Mouse (Mus musculus) forebrain, embryonic 10.5 days (tissue): ENCODE measurements around the gene Tcf19. TPM values are rescaled to one million over a fixed set of nuclear protein-coding genes. Genes with fewer than 3 reads are reported as not detected.
A peak's percentile ranks its signal among the peaks of the same experiment; 100 is the strongest.
"Not testable (repeated sequence)": the region's sequence is repeated elsewhere in the genome, so short reads cannot be mapped to it uniquely, and the experiment has no call there.

Experiments used
- DNase-seq: peaks from one replicate; pipeline ENCODE4 v3.0.0-alpha.2; 2017; ENCODE audit warnings: low spot score; ENCODE audit errors: extremely low spot score
- H3K27ac ChIP-seq: fragments of 300-500 bp; sonication (generic); 2 replicates; pipeline ENCODE4 v1.5.1; 2016; ENCODE audit warnings: mild to moderate bottlenecking
- H3K27me3 ChIP-seq: fragments of 300-500 bp; sonication (generic); 2 replicates; pipeline ENCODE4 v1.6.1; 2016; ENCODE audit warnings: mild to moderate bottlenecking; ENCODE audit not compliant: poor library complexity, severe bottlenecking
- H3K36me3 ChIP-seq: fragments of 300-500 bp; sonication (generic); replicated peaks from 2 replicates; pipeline ENCODE4 v1.6.1; 2016; ENCODE audit warnings: mild to moderate bottlenecking, moderate library complexity
- H3K4me1 ChIP-seq: fragments of 300-500 bp; sonication (generic); 2 replicates; pipeline ENCODE4 v1.6.1; 2016
- H3K4me3 ChIP-seq: fragments of 300-500 bp; sonication (generic); 2 replicates; pipeline ENCODE4 v1.5.1; 2016; ENCODE audit warnings: mild to moderate bottlenecking, moderate library complexity
- H3K9me3 ChIP-seq: fragments of 300-500 bp; sonication (generic); 2 replicates; pipeline ENCODE4 v1.6.1; 2016; ENCODE audit warnings: mild to moderate bottlenecking, moderate library complexity
- WGBS: fragments of 180-500 bp; shearing (Covaris S2); methylation state at CpG from one replicate; pipeline ENCODE4 v1.1.7; 2016; 5-methylcytosine and 5-hydroxymethylcytosine counted together
- polyA plus RNA-seq: library from polyadenylated mRNA; unstranded; fragments of >200 nt; fragmentation: Nextera tagmentation; extraction: Ambion mirVana; gene quantifications from 2 replicates; pipeline ENCODE4 v1.2.1, GENCODE M21; 2016

Tcf19 gene
- polyA plus RNA-seq, 1 experiment from 2014 or later: 57.1 TPM

DNA sequence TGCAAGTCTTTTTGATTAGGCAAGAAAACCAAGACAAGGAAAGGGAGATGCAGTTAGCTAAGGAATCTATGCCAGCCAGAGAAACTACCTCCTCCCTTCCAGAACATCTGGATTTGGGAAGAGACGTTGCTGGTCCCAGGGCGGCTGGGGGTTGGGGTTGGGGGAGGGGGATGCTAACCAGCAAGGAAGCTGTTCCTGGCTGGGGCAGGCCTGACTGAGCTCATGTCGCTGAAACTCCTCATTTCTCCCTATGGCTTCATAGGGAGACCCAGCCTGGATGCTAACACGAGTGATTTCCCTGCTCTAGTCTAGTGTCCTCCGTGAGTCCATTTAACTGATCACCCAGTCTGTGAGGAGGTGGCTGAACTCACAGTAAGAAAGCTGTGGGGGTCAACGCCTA is 14.4 kb downstream of the Tcf19 start:
- Histone ChIP-seq H3K27me3 (peaks cover 53% of the 10 kb centered on the region), H3K27ac (peak overlapping the region; percentile 51; the same call in 1 of the 2 replicates), H3K36me3 (no peaks in the 10 kb centered on the region), H3K4me3 (no peak overlapping the region), H3K4me1 (peaks cover 30% of the 10 kb centered on the region), H3K9me3 (0 out of 2 replicates have a peak, but pooled peaks cover 3% of the 10 kb centered on the region)
- 3% methylated on average over 6 of the region's 6 CpGs for WGBS
- DNase-seq: no peak

DNA sequence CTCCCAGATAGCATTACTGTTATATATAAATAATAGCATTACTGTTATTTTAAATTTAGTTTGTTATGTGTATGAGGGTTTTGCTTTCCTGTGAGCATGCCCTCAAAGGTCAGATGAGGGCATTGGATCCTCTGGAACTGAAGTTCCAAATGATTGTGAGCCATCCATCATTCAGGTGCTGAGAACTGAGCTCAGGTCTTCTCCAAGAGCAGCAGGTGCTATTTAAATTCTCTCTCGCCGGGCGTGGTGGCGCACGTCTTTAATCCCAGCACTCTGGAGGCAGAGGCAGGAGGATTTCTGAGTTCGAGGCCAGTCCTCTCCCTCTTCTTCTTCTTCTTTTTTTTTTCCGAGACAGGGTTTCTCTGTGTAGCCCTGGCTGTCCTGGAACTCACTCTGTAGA is 19.5 kb downstream of the Tcf19 start:
- Histone ChIP-seq H3K36me3 (no peaks in the 10 kb centered on the region), H3K27ac (no peak overlapping the region), H3K4me1 (peaks cover 3% of the 10 kb centered on the region), H3K27me3 (peaks cover 4% of the 10 kb centered on the region; the same call in 1 of the 2 replicates), H3K4me3 (no peak overlapping the region), H3K9me3 (no peaks in the 10 kb centered on the region)
- 93% methylated on average over 7 of the region's 7 CpGs for WGBS
- DNase-seq: no peak

DNA sequence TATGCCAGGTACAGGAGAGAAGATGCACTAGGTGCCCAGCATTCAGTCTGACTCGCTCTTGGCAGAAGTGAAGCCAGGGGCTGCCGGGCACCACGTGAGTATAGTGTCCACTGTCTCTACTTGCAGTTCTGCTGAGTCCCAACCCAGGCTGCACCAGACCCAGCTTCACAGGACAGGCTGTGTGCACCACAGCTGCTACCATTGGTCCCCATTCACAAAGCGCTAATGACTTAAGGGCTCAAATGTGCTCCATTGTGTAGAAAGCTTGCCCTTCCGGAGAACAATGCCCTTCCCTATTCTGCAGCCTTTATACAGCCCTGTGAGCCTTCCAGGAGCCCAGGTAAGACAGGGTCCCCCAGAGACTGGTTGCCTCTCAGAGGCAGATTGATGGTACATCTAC is 26.3 kb downstream of the Tcf19 start:
- Histone ChIP-seq H3K27ac (no peak overlapping the region), H3K27me3 (no peaks in the 10 kb centered on the region), H3K4me3 (no peak overlapping the region), H3K4me1 (peaks cover 10% of the 10 kb centered on the region), H3K9me3 (no peaks in the 10 kb centered on the region), H3K36me3 (no peaks in the 10 kb centered on the region)
- 53% methylated on average over 5 of the region's 5 CpGs for WGBS
- no peak for DNase-seq

DNA sequence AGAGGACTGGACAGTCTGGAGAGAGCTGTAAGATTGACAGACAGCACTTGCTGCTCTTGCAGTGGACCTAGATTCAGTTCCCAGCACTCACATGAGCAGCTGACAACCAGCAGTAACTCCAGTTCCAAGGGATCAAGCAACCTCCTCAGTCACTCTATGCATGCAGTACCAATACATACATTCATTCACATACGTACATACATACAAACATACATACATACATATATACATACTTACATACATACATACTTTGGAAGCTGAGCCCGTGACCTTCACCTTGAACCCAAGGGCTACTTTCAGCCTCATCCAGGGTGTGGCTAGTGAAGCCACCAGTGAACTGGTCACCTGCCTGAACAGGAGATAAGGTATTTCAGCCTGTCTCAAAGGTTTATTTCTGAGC is 28.6 kb downstream of the Tcf19 start:
- Histone ChIP-seq H3K4me3 (no peak overlapping the region), H3K4me1 (peaks cover 10% of the 10 kb centered on the region), H3K27ac (no peak overlapping the region), H3K27me3 (no peaks in the 10 kb centered on the region), H3K9me3 (no peaks in the 10 kb centered on the region), H3K36me3 (no peaks in the 10 kb centered on the region)
- DNase-seq: no peak
- 93% methylated on average over 2 of the region's 2 CpGs for WGBS

DNA sequence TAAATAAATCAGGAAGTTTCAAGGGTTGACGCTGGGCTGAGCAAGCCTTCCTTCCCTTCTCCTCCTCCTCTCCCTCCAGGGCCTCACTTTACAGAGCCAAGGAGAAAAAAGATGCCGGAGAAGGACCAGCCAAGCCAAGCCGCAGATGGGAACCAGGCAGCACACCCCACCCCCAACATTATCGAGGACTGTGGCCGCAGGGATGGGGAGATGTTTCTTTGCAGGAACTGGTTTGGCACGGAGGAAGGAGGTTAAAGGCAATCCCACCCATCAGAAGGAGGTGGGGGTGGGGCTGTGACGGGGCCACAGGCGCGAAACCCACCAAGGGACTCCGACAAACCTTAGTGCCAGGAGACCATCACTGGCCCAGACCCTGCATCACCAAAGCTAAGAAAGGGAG is 29.9 kb downstream of the Tcf19 start:
- H3K27ac ChIP-seq: no peak overlapping the region
- H3K36me3 ChIP-seq: no peaks in the 10 kb centered on the region
- H3K9me3 ChIP-seq: no peaks in the 10 kb centered on the region
- H3K27me3 ChIP-seq: no peaks in the 10 kb centered on the region
- H3K4me1 ChIP-seq: peaks cover 10% of the 10 kb centered on the region
- no peak for DNase-seq
- 75% methylated on average over 10 of the region's 10 CpGs for WGBS
- no peak overlapping the region for H3K4me3 ChIP-seq

DNA sequence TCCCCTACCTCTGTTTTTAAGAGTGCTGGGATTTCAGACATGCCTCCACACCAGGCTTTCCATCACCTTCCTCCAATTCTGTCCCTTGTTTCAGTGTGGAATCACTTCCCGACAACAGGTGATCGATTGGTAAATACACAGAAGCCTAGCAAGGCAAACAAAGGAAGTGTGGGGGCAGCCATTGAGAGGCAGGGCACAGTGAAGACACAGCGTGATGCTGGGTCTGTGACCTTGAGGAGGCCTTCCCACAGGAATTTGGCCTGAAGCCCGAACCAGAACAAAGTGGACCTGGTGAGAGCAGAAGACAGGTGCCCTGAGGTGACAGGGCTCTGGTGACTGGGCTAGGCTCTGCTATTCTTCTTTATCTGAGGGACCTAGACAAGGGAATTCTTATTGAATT is 30.9 kb downstream of the Tcf19 start:
- Histone ChIP-seq H3K4me3 (no peak overlapping the region), H3K4me1 (peaks cover 10% of the 10 kb centered on the region), H3K9me3 (no peaks in the 10 kb centered on the region), H3K27me3 (no peaks in the 10 kb centered on the region), H3K36me3 (no peaks in the 10 kb centered on the region), H3K27ac (no peak overlapping the region; the same call in 1 of the 2 replicates)
- DNase-seq: no peak
- WGBS: 47% methylated on average over 4 of the region's 4 CpGs

DNA sequence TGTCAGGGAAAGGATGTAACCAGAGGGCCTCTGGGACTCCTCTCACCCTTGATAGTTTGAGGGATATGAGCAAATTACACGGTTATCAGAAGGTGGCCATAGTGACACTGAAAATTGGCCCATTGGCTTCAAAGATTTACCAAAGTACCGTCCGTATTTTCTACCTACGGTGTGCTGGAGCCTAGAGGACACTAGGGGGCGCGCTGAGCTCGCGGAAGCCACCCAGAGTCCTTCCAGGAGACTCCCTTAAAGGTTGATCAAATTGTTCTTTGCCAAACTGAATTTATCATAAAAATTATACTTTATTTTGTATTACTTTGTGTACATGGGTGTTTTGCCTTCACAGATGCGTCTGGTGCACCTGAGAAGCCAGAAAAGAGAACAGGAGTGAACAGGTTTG is 32.6 kb downstream of the Tcf19 start:
- peak; percentile 45 for DNase-seq
- H3K27ac ChIP-seq: no peak overlapping the region
- H3K36me3 ChIP-seq: no peaks in the 10 kb centered on the region
- H3K4me1 ChIP-seq: peaks cover 4% of the 10 kb centered on the region
- H3K9me3 ChIP-seq: no peaks in the 10 kb centered on the region
- H3K4me3 ChIP-seq: no peak overlapping the region
- H3K27me3 ChIP-seq: no peaks in the 10 kb centered on the region
- 3% methylated on average over 9 of the region's 9 CpGs for WGBS

DNA sequence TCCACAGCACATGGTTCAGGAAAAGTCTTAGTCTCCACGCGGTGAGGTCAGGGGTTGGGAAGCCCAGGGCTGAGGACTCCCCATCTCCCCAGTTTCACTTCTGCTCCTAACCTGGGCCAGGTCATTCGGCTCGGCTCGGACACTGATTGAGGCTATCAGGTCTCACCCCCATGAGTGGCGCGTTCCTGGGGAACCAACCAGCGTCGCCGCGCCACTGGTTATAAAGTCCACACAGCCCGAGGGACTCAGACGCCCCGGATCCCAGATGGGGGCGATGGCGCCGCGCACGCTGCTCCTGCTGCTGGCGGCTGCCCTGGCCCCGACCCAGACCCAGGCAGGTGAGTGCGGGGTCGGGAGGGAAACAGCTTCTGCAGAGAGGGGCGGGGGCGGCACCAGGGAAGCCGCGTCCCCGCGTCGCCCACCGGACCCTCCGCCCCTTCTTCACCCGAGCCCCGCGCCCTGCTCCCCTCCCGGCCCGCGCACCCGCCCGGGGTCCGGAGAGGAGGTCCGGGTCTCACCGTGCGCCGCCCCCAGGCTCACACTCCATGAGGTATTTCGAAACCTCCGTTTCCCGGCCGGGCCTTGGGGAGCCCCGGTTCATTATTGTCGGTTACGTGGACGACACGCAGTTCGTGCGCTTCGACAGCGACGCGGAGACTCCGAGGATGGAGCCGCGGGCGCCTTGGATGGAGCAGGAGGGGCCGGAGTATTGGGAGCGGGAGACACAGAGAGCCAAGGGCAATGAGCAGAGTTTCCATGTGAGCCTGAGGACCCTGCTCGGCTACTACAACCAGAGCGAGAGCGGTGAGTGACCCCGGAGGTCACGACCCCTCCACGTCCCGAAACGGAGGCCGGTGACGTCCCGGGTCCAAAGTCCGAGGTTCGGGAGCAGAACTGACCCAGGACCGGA is 46.5 kb downstream of the Tcf19 start, which contains the start of gene H2-Q10:
TSS of gene H2-Q10 (plus strand) at position 248 of the 910 bp plus-strand sequence.
- H3K27me3 ChIP-seq: peaks cover 54% of the 10 kb centered on the region
- H3K9me3 ChIP-seq: no peaks in the 10 kb centered on the region
- DNase-seq: peak; percentile 19
- H3K27ac ChIP-seq: 0 out of 2 replicates have a peak within 1 kb of the TSS, but pooled peaks have one; percentile 8
- H3K4me3 ChIP-seq: peak within 1 kb of the TSS; percentile 56
- H3K4me1 ChIP-seq: peaks cover 13% of the 10 kb centered on the region
- WGBS: 2% methylated on average over 71 of the region's 80 CpGs
- no peaks in the 10 kb centered on the region for H3K36me3 ChIP-seq

DNA sequence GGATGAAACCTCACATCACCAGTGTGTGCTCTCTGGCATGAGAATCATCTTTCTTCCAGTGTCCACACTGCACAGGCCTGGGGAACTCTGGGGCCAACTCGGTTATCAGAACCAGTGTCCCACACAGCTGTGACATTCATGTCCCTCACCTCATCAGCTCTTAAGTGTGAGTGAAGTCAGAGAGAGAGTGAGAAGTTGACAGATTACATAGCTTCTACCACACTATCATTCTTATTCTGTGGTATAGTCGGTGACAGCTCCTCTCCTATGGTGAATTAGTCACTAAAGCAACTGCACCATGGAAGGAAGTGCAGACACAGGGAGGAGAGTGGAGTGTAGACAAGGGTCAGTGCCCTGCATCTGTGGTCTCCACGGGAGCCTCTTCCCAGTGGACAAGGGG is 47.7 kb downstream of the Tcf19 start:
- Histone ChIP-seq H3K27me3 (peaks cover 51% of the 10 kb centered on the region), H3K4me1 (peaks cover 13% of the 10 kb centered on the region)
- not testable (repeated sequence) for DNase-seq, H3K9me3 ChIP-seq, H3K27ac ChIP-seq, H3K36me3 ChIP-seq, H3K4me3 ChIP-seq
- WGBS: 71% methylated on average over 3 of the region's 3 CpGs

DNA sequence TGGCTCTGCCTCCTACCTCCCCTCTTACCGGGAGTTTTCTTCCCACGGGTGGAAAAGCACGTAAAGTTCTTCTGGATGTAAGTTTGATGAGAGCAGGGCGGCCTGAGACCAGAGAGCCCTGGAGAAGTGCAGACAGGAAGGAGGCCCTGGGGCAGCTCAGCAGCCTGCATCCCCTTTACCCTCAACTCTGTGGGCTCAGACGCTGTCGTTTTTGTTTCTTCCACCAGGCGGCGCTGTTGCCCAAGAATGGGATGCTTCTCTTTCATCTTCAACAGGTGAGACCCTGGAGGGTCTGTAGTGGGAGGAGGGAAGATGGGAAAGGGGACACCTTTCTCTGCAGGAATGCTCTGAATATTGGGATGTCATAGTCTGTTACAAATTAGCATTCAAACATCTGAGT is 51.0 kb downstream of the Tcf19 start:
- H3K4me3 ChIP-seq, H3K9me3 ChIP-seq, H3K36me3 ChIP-seq, H3K27ac ChIP-seq: not testable (repeated sequence)
- 8% methylated on average over 8 of the region's 8 CpGs for WGBS
- Histone ChIP-seq H3K4me1 (peaks cover 11% of the 10 kb centered on the region), H3K27me3 (peaks cover 24% of the 10 kb centered on the region)
- DNase-seq: peak; percentile 58

Other genes starting within 250 kb of the Tcf19 start
- gene H2-Q1, start 196.4 kb downstream of the Tcf19 start, polyA plus RNA-seq: not detected in 2 replicates
- 0.26 and 0.35 TPM in 2 replicates for gene H2-Q2, start 174.6 kb downstream of the Tcf19 start, polyA plus RNA-seq
- gene H2-Q4, start 137.2 kb downstream of the Tcf19 start, polyA plus RNA-seq: 3.0 and 3.1 TPM in 2 replicates
- 2.1 and 2.5 TPM in 2 replicates for gene H2-Q6, start 92.0 kb downstream of the Tcf19 start, polyA plus RNA-seq
- 18.5 and 19.8 TPM in 2 replicates for gene H2-Q7, start 77.7 kb downstream of the Tcf19 start, polyA plus RNA-seq
- 0.36 and 0.37 TPM in 2 replicates for gene H2-Q10, start 46.7 kb downstream of the Tcf19 start, polyA plus RNA-seq
- gene Pou5f1, start 10.8 kb downstream of the Tcf19 start, polyA plus RNA-seq: 0.12 TPM in 1 of 2 replicates, not detected in the other
- 21.6 and 26.1 TPM in 2 replicates for gene Cchcr1, start 276 bp upstream of the Tcf19 start, polyA plus RNA-seq
- gene Psors1c2, start 16.4 kb upstream of the Tcf19 start, polyA plus RNA-seq: 2.2 and 2.6 TPM in 2 replicates
- gene Cdsn, start 35.3 kb upstream of the Tcf19 start, polyA plus RNA-seq: not detected in 2 replicates
- not detected in 2 replicates for gene 2300002M23Rik, start 50.6 kb upstream of the Tcf19 start, polyA plus RNA-seq
- gene Sfta2, start 84.7 kb upstream of the Tcf19 start, polyA plus RNA-seq: not detected in 2 replicates
- not detected in 2 replicates for gene Gm9573, start 109.8 kb upstream of the Tcf19 start, polyA plus RNA-seq
- gene Mucl3, start 126.9 kb upstream of the Tcf19 start, polyA plus RNA-seq: 0.12 and 0.14 TPM in 2 replicates
- 19.3 and 20.2 TPM in 2 replicates for gene Vars2, start 150.8 kb upstream of the Tcf19 start, polyA plus RNA-seq
- gene Gtf2h4, start 156.9 kb upstream of the Tcf19 start, polyA plus RNA-seq: 59.3 and 62.3 TPM in 2 replicates
- gene Ddr1, start 187.8 kb upstream of the Tcf19 start, polyA plus RNA-seq: 105 and 112 TPM in 2 replicates